Mouse (Mus musculus): ENCODE measurements around the gene Bpifa5.
"Not testable (repeated sequence)": the region's sequence is repeated elsewhere in the genome, so short reads cannot be mapped to it uniquely, and the experiment has no call there.

DNA sequence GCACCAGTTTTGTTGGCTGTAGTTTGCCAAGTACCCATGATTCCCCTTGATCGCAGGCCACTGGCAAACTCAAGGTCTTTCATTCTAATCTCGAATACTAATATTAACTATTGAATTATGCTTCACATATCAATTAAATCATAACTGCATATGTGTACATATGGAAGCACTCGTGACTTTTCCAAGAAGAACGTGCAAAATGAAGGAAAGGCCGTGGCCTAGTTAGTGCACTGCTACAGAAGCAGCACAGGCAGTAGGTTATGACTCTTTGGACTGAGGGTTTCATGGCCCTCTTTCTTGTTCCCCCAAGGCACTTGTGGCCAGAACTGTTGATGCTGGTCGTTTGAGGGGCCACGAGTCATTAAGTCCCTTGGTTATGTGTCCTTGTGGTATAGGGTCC is 19.5 kb downstream of the Bpifa5 start:
- TF ChIP-seq POLR2A (IDR thresholded peaks at IDR 0.05; ENCODE audit: borderline replicate concordance, extremely low read depth, insufficient read depth, insufficient read length, poor library complexity, severe bottlenecking); CTCF (IDR thresholded peaks at IDR 0.05; ENCODE audit: borderline replicate concordance, extremely low read depth, insufficient read depth, insufficient read length): not testable (repeated sequence)
